Mouse (Mus musculus) stomach, embryonic 14.5 days (tissue): ENCODE results near the gene Wars2. TPM values are rescaled to one million over a fixed set of nuclear protein-coding genes. Genes with fewer than 3 reads are reported as not detected.

Experiments
- microRNA-seq: library from miRNA; unstranded; fragments of <30 nt; microRNA quantifications from one replicate; pipeline ENCODE4, GENCODE M21; 2016
- polyA plus RNA-seq: library from polyadenylated mRNA; unstranded; fragments of >200 nt; fragmentation: Nextera tagmentation; extraction: Ambion mirVana; gene quantifications from 2 replicates; pipeline ENCODE4 v1.2.1, GENCODE M21; 2014

Wars2 gene
- polyA plus RNA-seq, 1 experiment from 2014 or later: 12.4 TPM

Small RNA genes lying within 50 kb of the gene (microRNA-seq; reads per million reads assigned to microRNA genes)
- not detected for gene Mir6481

Other genes with a start within 250 kb of the Wars2 start
- not detected in 2 replicates for gene Hao2, start 247.8 kb upstream of the Wars2 start, polyA plus RNA-seq
- 0.13 TPM in 1 of 2 replicates, not detected in the other for gene Tbx15, start 99.3 kb downstream of the Wars2 start, polyA plus RNA-seq